Mouse (Mus musculus) lung, postnatal 0 days (tissue): ENCODE data around the gene Emd. TPM values are rescaled to one million over a fixed set of nuclear protein-coding genes. Genes with fewer than 3 reads are reported as not detected.

Source experiments
- ATAC-seq: fragments of 200-750 bp; cut with Nextera tagmentation; 2 replicates; pipeline ENCODE4 v1.8.0; 2017; ENCODE audit warnings: moderate library complexity
- DNase-seq: peaks from one replicate; pipeline ENCODE4 v3.0.0-alpha.2; 2016; ENCODE audit warnings: low spot score
- H3K27ac ChIP-seq: fragments of 300-500 bp; sonication (generic); 2 replicates; pipeline ENCODE4 v1.5.1; 2014; ENCODE audit warnings: antibody characterized with exemption, mild to moderate bottlenecking, low read length, mixed read lengths
- H3K27me3 ChIP-seq: fragments of 300-500 bp; sonication (generic); replicated peaks from 2 replicates; pipeline ENCODE4 v1.6.1; 2014; ENCODE audit warnings: low read length, mixed read lengths; ENCODE audit not compliant: insufficient read depth
- H3K36me3 ChIP-seq: fragments of 300-500 bp; sonication (generic); 2 replicates; pipeline ENCODE4 v1.6.1; 2014; ENCODE audit warnings: low read length, mixed read lengths; ENCODE audit not compliant: insufficient read depth
- H3K4me1 ChIP-seq: fragments of 300-500 bp; sonication (generic); 2 replicates; pipeline ENCODE4 v1.6.1; 2014; ENCODE audit warnings: antibody characterized with exemption, low read depth, low read length, mixed read lengths; ENCODE audit not compliant: insufficient read depth
- H3K4me2 ChIP-seq: fragments of 300-500 bp; sonication (generic); replicated peaks from 2 replicates; pipeline ENCODE4 v1.6.1; 2014; ENCODE audit warnings: low read depth, mild to moderate bottlenecking, low read length, moderate library complexity, mixed read lengths
- H3K4me3 ChIP-seq: fragments of 300-500 bp; sonication (generic); 2 replicates; pipeline ENCODE4 v1.5.1; 2014; ENCODE audit warnings: low read depth, low read length
- H3K9ac ChIP-seq: fragments of 300-500 bp; sonication (generic); replicated peaks from 2 replicates; pipeline ENCODE4 v1.6.1; 2014; ENCODE audit warnings: low read depth, mild to moderate bottlenecking
- H3K9me3 ChIP-seq: fragments of 300-500 bp; sonication (generic); 2 replicates; pipeline ENCODE4 v1.6.1; 2016; ENCODE audit warnings: low read length, mixed read lengths
- CTCF ChIP-seq: IDR thresholded peaks from 2 replicates; pipeline ENCODE4 v1.5.1; 2016; ENCODE audit warnings: antibody characterized with exemption, mild to moderate bottlenecking
- EP300 ChIP-seq: IDR thresholded peaks from 2 replicates; pipeline ENCODE4 v1.6.1; 2016; ENCODE audit warnings: antibody characterized with exemption, mild to moderate bottlenecking, control low read depth
- WGBS: fragments of 180-500 bp; shearing (Covaris S2); extraction: QIAGEN DNeasy Blood & Tissue Kit; methylation state at CpG from one replicate; pipeline ENCODE4 v1.1.7; 2014; 5-methylcytosine and 5-hydroxymethylcytosine counted together
- polyA plus RNA-seq: library from polyadenylated mRNA; unstranded; fragments of >200 nt; fragmentation: Nextera tagmentation; extraction: Ambion mirVana; gene quantifications from 2 replicates; pipeline ENCODE4 v1.2.1, GENCODE M21; 2015

Emd gene
- polyA plus RNA-seq, 1 experiment from 2014 or later = 16.1 TPM

DNA sequence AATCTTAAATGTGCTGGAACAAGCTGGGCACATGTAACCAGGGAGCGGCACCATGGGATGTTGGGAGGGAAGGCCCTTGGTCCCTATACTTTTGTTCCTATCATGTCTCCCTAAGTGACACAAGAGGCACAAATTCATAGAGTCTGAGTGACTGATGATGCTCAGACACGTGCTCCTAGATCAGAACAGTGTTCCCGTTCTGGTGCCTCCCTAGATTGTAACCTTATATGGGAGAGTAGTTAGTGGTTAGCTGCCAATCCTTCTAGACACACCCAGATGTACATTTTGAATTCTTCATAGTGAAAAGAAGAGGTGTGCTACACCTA lies 15.2 kb downstream of the Emd start:
- peak overlapping the region; percentile 54 for H3K4me3 ChIP-seq
- H3K27ac ChIP-seq = peak overlapping the region; percentile 90
- no peaks in the 10 kb centered on the region for H3K9me3 ChIP-seq
- H3K27me3 ChIP-seq = no peaks in the 10 kb centered on the region
- DNase-seq (peak; percentile 87), ATAC-seq (peak; percentile 60)
- 14% methylated on average over 3 of the region's 3 CpGs for WGBS
- H3K36me3 ChIP-seq = no peaks in the 10 kb centered on the region
- no peaks in the 10 kb centered on the region for H3K4me1 ChIP-seq
- H3K9ac ChIP-seq = no peak overlapping the region
- peak overlapping the region; percentile 49 for H3K4me2 ChIP-seq
- no peak for TF ChIP-seq CTCF
- TF ChIP-seq EP300 = no peak

DNA sequence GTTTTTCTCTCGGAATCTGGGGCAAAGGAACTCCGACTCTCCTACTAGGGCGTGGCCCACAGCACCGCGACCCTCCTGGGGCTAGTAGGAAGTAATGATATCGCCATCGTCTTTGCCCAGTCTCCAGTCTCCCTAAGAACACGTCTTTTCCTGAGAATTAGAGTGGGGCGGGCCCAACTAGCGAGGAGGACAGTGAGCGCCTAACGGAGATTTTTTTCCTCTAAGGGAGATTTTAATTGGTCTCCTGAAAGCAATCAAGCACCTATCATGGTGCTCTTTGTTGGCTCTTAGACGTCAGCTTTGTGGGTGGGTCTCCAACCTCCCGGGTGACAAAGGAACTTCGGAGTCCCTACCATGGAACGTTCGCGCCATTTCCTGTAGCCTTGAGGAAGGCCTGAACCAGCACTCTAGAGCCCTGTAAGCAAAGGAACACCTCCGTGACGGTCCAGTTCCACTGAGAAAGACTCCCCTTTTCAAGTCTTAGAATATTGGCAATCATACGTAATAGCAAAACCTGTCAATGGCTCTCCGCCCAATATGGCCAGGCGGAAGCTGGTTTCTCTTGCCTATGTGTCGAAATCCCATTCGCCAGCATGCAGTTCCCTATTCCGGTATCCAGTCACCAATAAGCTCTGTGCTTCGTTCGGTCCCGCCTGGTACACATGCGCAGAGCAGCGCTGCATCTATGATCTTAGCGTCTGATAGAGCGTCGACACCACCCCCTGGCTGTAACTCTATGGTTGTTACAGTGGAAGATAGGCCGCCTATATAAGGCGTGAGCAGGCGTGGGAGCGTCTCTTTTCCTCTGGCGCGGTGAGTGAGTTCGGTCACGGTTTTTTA lies 15.8 kb downstream of the Emd start, which contains the start of gene Rpl10:
Gene Rpl10 (plus strand): TSS at position 751 of the 840 bp plus-strand sequence.
- peak; percentile 68 for TF ChIP-seq CTCF
- TF ChIP-seq EP300 = peak; percentile 79
- 17% methylated on average over 38 of the region's 42 CpGs for WGBS
- Histone ChIP-seq H3K4me1 (no peaks in the 10 kb centered on the region), H3K9ac (peak within 1 kb of the TSS; percentile 63), H3K4me3 (peak within 1 kb of the TSS; percentile 54), H3K27me3 (no peaks in the 10 kb centered on the region), H3K4me2 (peak within 1 kb of the TSS; percentile 49), H3K36me3 (no peaks in the 10 kb centered on the region), H3K9me3 (no peaks in the 10 kb centered on the region), H3K27ac (peak within 1 kb of the TSS; percentile 90)
- peak; percentile 92 for ATAC-seq
- DNase-seq = peak; percentile 97

DNA sequence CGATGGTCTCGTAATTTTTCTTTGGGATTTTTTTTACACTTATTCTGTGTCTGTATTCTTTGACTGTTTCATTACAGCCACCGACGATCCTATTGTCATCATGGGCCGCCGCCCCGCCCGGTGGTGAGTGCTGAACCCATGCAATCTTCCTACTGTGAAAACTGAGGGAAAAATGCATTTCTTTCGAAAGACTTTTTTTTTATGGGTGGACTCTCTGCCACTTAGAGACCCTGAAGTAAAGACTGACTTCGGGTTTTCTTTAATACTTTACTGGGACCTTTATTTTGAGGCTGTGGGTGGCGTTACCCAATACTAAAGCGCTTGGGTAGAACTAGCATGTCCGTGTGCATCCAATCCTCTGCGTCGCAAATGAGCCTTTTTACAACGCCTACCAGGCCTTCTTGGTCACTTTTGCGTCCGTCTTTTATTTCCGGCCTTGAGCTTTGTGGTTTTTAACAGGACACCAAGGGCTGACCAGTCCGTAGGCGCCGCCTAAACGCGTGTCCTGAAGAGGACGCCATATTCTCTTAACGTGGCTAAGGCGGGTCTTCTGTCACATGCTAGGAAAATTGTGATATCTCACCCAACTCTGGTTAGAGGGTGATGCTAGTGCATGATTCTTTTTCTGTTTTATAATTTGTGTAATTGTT lies 16.5 kb downstream of the Emd start:
- Histone ChIP-seq H3K27ac (peak overlapping the region; percentile 66), H3K27me3 (no peaks in the 10 kb centered on the region), H3K9ac (peak overlapping the region; percentile 63), H3K4me1 (no peaks in the 10 kb centered on the region), H3K9me3 (no peaks in the 10 kb centered on the region), H3K36me3 (no peaks in the 10 kb centered on the region), H3K4me2 (peak overlapping the region; percentile 49), H3K4me3 (peak overlapping the region; percentile 54)
- DNase-seq (peak; percentile 63), ATAC-seq (peak; percentile 4; the same call in 1 of the 2 replicates)
- WGBS = 9% methylated on average over 26 of the region's 27 CpGs
- peak; percentile 21; the same call in 1 of the 2 replicates for TF ChIP-seq CTCF
- TF ChIP-seq EP300 = no peak

DNA sequence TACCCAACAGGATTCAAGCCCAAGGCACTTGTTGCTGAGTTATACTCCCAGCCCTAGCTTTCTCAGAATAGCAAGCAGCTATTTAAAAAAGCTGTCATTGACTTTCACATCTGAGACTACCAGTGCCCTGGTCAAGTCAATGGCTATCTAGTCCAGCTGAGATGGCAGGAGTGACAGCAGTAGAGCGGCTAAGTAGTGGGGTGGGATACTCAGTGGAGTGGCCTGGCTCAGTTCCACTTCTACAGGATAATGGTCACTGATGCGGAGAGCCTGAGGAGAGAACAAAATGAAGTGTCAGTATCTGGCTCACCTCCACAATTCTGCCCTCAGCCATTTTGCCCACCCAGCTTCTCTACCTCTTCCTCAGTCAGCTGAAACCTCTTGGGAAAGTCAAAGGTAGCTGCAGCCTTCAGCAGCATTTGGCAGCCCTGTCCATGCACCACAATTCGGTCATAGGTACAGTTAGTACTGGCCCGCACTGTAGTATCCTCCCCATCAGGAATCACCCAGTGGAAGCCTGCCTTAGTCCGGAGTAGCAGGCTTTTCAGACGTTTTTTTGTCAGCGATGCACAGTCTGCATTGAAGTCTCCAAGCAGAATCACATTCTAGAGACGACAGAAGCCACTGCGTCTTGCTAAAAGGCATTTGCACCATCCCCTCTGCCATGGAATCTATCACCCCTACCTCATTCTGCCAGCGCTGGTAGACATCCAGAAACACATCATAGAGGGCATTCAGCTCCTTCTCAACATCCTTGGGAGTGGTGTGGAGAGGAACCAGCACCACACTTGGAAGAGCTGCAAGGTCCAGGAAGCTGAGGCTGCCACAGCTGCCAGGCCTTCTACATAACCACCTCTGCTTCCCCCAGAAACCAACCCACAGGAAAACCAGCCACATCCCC lies 19.2 kb downstream of the Emd start:
- no peaks in the 10 kb centered on the region for H3K4me1 ChIP-seq
- H3K9ac ChIP-seq = no peak overlapping the region
- no peaks in the 10 kb centered on the region for H3K27me3 ChIP-seq
- no peak overlapping the region for H3K4me3 ChIP-seq
- H3K36me3 ChIP-seq = no peaks in the 10 kb centered on the region
- 21% methylated on average over 10 of the region's 10 CpGs for WGBS
- DNase-seq (no peak), ATAC-seq (no peak)
- no peak overlapping the region for H3K27ac ChIP-seq
- H3K9me3 ChIP-seq = no peaks in the 10 kb centered on the region
- no peak overlapping the region for H3K4me2 ChIP-seq
- TF ChIP-seq EP300 (no peak), CTCF (no peak)

DNA sequence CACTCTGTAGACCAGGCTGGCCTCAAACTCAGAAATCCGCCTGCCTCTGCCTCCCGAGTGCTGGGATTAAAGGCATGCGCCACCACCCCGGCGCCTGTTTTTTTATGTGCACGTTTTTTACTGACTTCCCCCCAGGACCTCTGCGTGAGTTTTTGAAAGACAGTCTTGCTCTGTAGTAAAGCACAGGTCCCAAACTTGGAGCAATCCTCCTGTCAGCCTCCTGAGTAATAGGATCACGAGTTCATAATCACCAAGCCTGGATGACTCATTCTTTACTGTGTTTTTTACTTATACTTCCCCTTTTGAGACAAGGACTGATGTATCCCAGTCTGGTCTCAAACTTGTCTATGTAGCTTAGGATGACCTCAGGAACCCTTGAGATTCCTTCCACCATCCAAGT lies 23.4 kb downstream of the Emd start:
- DNase-seq (peak; percentile 30), ATAC-seq (no peak)
- Histone ChIP-seq H3K27me3 (no peaks in the 10 kb centered on the region), H3K27ac (no peak overlapping the region), H3K9ac (no peak overlapping the region), H3K9me3 (no peaks in the 10 kb centered on the region), H3K4me1 (no peaks in the 10 kb centered on the region), H3K4me3 (no peak overlapping the region), H3K36me3 (no peaks in the 10 kb centered on the region), H3K4me2 (no peak overlapping the region)
- TF ChIP-seq CTCF (no peak), EP300 (no peak)
- 73% methylated on average over 8 of the region's 8 CpGs for WGBS
